Mouse (Mus musculus): ENCODE measurements around the gene Ints7. TPM values are rescaled to one million over a fixed set of nuclear protein-coding genes. Genes with fewer than 3 reads are reported as not detected.
A peak's percentile ranks its signal among the peaks of the same experiment; 100 is the strongest.

Ints7 gene
- polyA plus RNA-seq (2012; rRNA removed) (61.8 and 72.5 TPM in 2 replicates), polyA plus RNA-seq (2014; fragmentation: Nextera tagmentation; extraction: Ambion mirVana) (39.9 and 46.1 TPM in 2 replicates)

- Histone ChIP-seq H3K4me3 (replicated peaks; ENCODE audit: low read length) (peak within 1 kb of the TSS; percentile 89), H3K27me3 (ENCODE audit: control insufficient read depth, insufficient read depth, low read length) (no peaks in the 10 kb centered on the region), H3K4me1 (ENCODE audit: control insufficient read depth, insufficient read depth, low read length) (peaks cover 22% of the 10 kb centered on the region), H3K9ac (ENCODE audit: low read depth, low read length, severe bottlenecking) (peak within 1 kb of the TSS; percentile 76), H3K4me2 (replicated peaks; ENCODE audit: low read depth, low read length, severe bottlenecking) (peak within 1 kb of the TSS; percentile 69), H3K9me3 (ENCODE audit: control insufficient read depth, low read length) (no peaks in the 10 kb centered on the region), H3K27ac (replicated peaks; ENCODE audit: low read depth, low read length) (peak within 1 kb of the TSS; percentile 92), H3K36me3 (ENCODE audit: control insufficient read depth, insufficient read depth, low read length) (0 out of 2 replicates have a peak, but pooled peaks cover 3% of the 10 kb centered on the region)
- ATAC-seq (ENCODE audit: low FRiP score, low read depth): peak; percentile 96
- DNase-seq (ENCODE audit: low spot score): peak; percentile 99
- under 1% methylated on average over 68 of the region's 70 CpGs for WGBS
- peak; percentile 94; the same call in 1 of the 2 replicates for TF ChIP-seq POLR2A (IDR thresholded peaks at IDR 0.05; ENCODE audit: borderline replicate concordance, extremely low read depth, insufficient read depth, insufficient read length)
Measured at GRCm38 (mm10) chr1:191575458-191576247, at the start of gene Ints7, which contains the start of gene Dtl. Ints7 (plus strand) TSS chr1:191575636. Dtl (minus strand) TSS chr1:191575544.

GRCm38 (mm10) chr1:191527089-191527488 is 48.3 kb upstream of the Ints7 start:
- no peak overlapping the region for H3K4me3 ChIP-seq (replicated peaks; ENCODE audit: low read length)
- no peaks in the 10 kb centered on the region for H3K9me3 ChIP-seq (ENCODE audit: control insufficient read depth, low read length)
- no peak for TF ChIP-seq POLR2A (IDR thresholded peaks at IDR 0.05; ENCODE audit: borderline replicate concordance, extremely low read depth, insufficient read depth, insufficient read length)
- H3K4me2 ChIP-seq (replicated peaks; ENCODE audit: low read depth, low read length, severe bottlenecking): no peak overlapping the region
- H3K27ac ChIP-seq (replicated peaks; ENCODE audit: low read depth, low read length): no peak overlapping the region
- DNase-seq (ENCODE audit: low spot score): no peak
- no peak for ATAC-seq (ENCODE audit: low FRiP score, low read depth)
- no peaks in the 10 kb centered on the region for H3K27me3 ChIP-seq (ENCODE audit: control insufficient read depth, insufficient read depth, low read length)
- no peaks in the 10 kb centered on the region for H3K4me1 ChIP-seq (ENCODE audit: control insufficient read depth, insufficient read depth, low read length)
- H3K9ac ChIP-seq (ENCODE audit: low read depth, low read length, severe bottlenecking): no peak overlapping the region
- H3K36me3 ChIP-seq (ENCODE audit: control insufficient read depth, insufficient read depth, low read length): no peaks in the 10 kb centered on the region
- WGBS: 74% methylated on average over 3 of the region's 3 CpGs

- Histone ChIP-seq H3K4me3 (replicated peaks; ENCODE audit: low read length) (no peak overlapping the region), H3K9me3 (ENCODE audit: control insufficient read depth, low read length) (no peaks in the 10 kb centered on the region), H3K36me3 (ENCODE audit: control insufficient read depth, insufficient read depth, low read length) (no peaks in the 10 kb centered on the region), H3K4me2 (replicated peaks; ENCODE audit: low read depth, low read length, severe bottlenecking) (no peak overlapping the region), H3K27me3 (ENCODE audit: control insufficient read depth, insufficient read depth, low read length) (no peaks in the 10 kb centered on the region), H3K27ac (replicated peaks; ENCODE audit: low read depth, low read length) (no peak overlapping the region; the same call in 1 of the 2 replicates), H3K4me1 (ENCODE audit: control insufficient read depth, insufficient read depth, low read length) (no peaks in the 10 kb centered on the region), H3K9ac (ENCODE audit: low read depth, low read length, severe bottlenecking) (no peak overlapping the region)
- peak; percentile 64 for DNase-seq (ENCODE audit: low spot score)
- WGBS: 51% methylated on average over 4 of the region's 4 CpGs
- peak; percentile 69; the same call in 1 of the 2 replicates for ATAC-seq (ENCODE audit: low FRiP score, low read depth)
- TF ChIP-seq POLR2A (IDR thresholded peaks at IDR 0.05; ENCODE audit: borderline replicate concordance, extremely low read depth, insufficient read depth, insufficient read length): no peak
Measured at GRCm38 (mm10) chr1:191527921-191528612, 47.4 kb upstream of the Ints7 start.

GRCm38 (mm10) chr1:191529406-191529805 is 46.0 kb upstream of the Ints7 start:
- Histone ChIP-seq H3K4me1 (ENCODE audit: control insufficient read depth, insufficient read depth, low read length) (no peaks in the 10 kb centered on the region), H3K36me3 (ENCODE audit: control insufficient read depth, insufficient read depth, low read length) (no peaks in the 10 kb centered on the region), H3K27ac (replicated peaks; ENCODE audit: low read depth, low read length) (no peak overlapping the region), H3K4me3 (replicated peaks; ENCODE audit: low read length) (no peak overlapping the region), H3K9me3 (ENCODE audit: control insufficient read depth, low read length) (no peaks in the 10 kb centered on the region), H3K4me2 (replicated peaks; ENCODE audit: low read depth, low read length, severe bottlenecking) (no peak overlapping the region), H3K9ac (ENCODE audit: low read depth, low read length, severe bottlenecking) (no peak overlapping the region), H3K27me3 (ENCODE audit: control insufficient read depth, insufficient read depth, low read length) (no peaks in the 10 kb centered on the region)
- peak; percentile 20 for DNase-seq (ENCODE audit: low spot score)
- 39% methylated on average over 2 of the region's 2 CpGs for WGBS
- ATAC-seq (ENCODE audit: low FRiP score, low read depth): no peak
- no peak for TF ChIP-seq POLR2A (IDR thresholded peaks at IDR 0.05; ENCODE audit: borderline replicate concordance, extremely low read depth, insufficient read depth, insufficient read length)

GRCm38 (mm10) chr1:191531023-191531422 is 44.4 kb upstream of the Ints7 start:
- Histone ChIP-seq H3K9me3 (ENCODE audit: control insufficient read depth, low read length) (no peaks in the 10 kb centered on the region), H3K9ac (ENCODE audit: low read depth, low read length, severe bottlenecking) (no peak overlapping the region), H3K27me3 (ENCODE audit: control insufficient read depth, insufficient read depth, low read length) (no peaks in the 10 kb centered on the region), H3K27ac (replicated peaks; ENCODE audit: low read depth, low read length) (no peak overlapping the region), H3K4me3 (replicated peaks; ENCODE audit: low read length) (no peak overlapping the region), H3K4me1 (ENCODE audit: control insufficient read depth, insufficient read depth, low read length) (no peaks in the 10 kb centered on the region), H3K4me2 (replicated peaks; ENCODE audit: low read depth, low read length, severe bottlenecking) (no peak overlapping the region), H3K36me3 (ENCODE audit: control insufficient read depth, insufficient read depth, low read length) (peaks cover 5% of the 10 kb centered on the region)
- DNase-seq (ENCODE audit: low spot score): no peak
- no peak for ATAC-seq (ENCODE audit: low FRiP score, low read depth)
- 31% methylated on average over 1 of the region's 1 CpGs for WGBS
- no peak for TF ChIP-seq POLR2A (IDR thresholded peaks at IDR 0.05; ENCODE audit: borderline replicate concordance, extremely low read depth, insufficient read depth, insufficient read length)
